Mouse (Mus musculus) cerebellum, adult 9-10 months (tissue): Measurements from ENCODE around the gene Ntrk3.
A peak's percentile ranks its signal among the peaks of the same experiment; 100 is the strongest.

Experiments used
- DNase-seq: peaks from one replicate; pipeline ENCODE4 v3.0.0; 2022

Gene Ntrk3

DNA sequence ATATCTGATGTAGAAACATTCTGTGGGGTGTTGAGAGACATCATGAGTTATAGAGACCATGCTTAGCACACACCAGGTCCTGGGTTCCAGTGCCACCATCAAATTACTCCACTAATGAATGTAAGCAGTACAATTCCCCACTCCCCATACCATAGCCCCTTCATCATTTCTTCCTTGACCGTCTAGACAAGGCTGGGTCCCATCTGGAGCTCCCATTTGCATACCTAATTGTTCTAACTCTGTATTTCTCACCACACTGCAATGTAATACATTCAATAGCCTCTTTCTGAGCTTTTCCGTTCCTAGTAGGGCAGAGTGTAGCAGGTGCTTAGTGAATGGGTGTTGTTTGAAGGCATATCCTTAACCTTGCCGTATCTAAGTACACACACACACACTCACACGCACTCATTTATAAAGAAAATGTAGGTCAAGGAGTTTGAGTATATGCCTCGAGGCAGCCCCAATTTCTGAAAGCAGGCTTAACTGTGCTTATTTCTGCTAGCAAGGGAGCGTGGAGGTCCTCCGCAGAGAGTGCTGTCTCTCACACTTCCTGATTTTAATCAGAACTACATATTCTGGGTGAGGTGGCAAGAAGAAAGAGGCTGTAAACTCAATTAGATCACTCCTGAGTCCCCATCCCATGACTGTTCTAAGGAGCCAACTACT, 17.9 kb downstream of the Ntrk3 start:
- no peak for DNase-seq

GRCm38 (mm10) chr7:78719117-78719516, 18.7 kb downstream of the Ntrk3 start:
- no peak for DNase-seq

- DNase-seq, result peak; percentile 77
Observed at GRCm38 (mm10) chr7:78718191-78718609, 19.6 kb downstream of the Ntrk3 start.

DNA sequence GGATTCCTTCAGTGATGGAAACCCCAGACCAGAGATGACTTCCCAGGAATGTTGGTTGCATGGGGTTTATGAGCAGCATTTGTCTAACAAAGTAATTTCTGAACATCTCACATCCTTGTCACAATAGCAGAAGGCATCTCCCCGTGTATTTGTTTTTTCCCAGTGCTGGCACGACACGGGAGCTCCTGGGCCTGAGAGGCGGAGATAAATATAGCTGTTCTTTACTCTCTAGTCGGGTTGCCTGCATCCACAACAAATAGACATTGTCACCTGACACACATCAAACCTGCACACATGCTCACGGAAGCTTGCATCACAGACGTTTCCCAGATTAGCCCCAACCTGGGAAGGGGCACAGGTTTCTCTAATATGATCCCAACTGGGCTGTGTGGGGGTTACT, 30.1 kb downstream of the Ntrk3 start:
- no peak for DNase-seq

DNA sequence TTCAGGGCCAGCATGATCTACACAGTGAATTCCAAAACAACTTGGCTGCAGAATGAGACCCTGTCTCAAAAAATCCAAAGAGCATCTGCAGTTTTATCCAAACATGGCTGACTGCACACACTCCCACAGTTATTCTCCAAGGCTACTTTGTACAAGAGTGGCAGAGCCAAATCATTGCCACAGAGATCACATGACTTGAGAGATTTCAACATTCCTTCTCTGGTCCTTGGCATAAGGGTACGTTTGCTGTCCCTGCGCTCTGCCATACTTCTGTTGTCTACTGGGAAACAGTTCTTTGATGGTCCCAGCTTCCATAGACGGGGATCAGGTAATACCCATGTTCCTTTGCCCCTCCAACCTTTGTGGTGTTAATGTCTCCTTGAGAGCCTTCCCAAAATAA, 30.7 kb downstream of the Ntrk3 start:
- no peak for DNase-seq

DNA sequence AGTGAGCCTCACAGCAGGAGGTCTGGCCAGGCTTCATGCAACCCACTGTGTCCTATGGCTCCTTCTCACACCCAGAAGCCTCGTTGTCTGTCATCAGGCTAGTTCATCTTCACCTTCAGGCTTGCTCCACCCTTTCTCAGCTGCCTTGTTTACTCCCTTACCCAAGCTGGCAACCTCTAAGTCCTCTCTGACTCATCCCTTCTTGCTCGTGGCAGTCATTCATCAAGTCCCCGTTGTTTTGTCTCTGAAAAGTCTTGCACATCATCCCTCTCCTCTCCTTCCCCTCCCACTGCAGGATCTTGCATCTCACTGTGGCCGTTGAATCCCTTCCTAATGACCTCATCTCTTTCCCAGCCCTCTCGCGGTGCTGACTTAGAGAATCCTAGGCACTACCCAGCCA, 35.1 kb downstream of the Ntrk3 start:
- no peak for DNase-seq

DNA sequence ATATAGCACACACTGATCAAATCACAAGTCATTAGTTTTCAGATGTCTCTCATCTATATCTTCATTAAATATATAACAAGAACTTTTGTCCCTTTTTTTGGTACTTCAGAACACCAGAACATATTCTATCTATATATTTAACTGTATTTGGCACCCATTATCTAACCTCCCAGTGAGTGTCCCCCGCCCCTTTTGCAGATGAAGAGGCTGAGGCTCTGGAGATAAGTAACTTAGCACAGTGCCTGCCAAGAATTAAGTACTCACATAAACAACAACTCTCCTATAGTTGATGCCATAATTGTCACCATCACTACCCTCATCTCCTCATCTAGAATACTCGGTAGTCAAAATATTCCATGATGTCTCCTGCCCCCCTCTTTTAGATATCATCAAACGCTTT, 42.6 kb downstream of the Ntrk3 start:
- DNase-seq, result no peak

DNA sequence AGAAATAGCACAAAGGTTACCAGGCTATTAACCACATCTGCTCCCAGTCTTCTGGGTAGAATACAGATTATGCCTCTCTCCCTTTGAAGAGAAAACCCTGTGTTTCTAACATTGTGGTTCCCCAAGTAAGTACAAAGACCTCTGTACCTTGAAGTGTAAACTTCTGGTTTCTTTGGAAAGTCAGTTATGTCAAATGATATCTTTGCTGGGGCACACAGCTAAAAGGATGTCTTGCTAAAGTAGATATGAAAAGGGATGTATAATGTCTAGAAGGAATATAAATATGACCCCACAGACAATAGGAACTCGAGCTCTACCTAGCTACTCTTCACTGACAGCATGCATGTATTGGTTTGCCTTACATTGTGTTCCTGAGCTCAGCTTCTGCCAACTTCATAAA, 44.7 kb downstream of the Ntrk3 start:
- no peak for DNase-seq

- DNase-seq, result no peak
Observed at GRCm38 (mm10) chr7:78690956-78691355, 46.9 kb downstream of the Ntrk3 start.

DNA sequence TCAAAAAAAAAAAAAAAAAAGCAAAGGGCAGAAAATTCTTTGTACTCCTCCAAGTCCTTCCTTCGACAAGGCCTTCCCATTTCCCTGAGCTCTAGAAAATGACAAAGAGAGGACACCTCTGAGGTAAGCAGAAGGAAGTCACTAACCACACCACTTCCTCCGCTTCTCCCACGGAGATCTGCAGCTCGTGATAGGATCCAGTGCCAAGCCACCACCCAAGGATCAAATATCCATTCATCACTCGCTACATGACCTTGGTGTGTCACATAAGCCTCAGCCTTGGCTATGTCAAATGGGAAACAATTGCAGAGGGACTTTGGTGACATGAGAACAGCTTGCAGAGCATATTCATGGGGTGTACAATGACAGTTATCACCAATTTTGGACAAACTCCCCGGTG, 52.9 kb downstream of the Ntrk3 start:
- DNase-seq, result no peak

DNA sequence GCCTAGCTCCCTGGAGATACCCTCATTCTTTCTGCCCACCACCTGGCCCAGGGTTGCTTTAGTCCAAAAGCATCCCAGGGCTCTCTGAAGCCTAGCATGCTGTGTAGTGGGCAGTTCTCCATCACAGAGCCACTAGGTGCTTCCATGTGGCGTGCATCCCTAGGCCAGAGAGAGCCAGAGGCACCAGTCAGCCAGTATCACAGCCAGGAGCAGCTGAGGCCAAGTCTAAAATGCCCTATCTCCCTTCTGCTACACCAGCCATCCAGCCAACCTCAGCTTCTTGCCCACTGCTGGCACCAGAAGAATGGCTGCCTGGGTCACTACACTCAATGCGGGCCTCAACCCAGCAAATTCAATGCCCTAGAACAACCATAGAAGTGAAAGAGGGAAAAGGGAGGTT, 56.9 kb downstream of the Ntrk3 start:
- DNase-seq, result no peak

DNA sequence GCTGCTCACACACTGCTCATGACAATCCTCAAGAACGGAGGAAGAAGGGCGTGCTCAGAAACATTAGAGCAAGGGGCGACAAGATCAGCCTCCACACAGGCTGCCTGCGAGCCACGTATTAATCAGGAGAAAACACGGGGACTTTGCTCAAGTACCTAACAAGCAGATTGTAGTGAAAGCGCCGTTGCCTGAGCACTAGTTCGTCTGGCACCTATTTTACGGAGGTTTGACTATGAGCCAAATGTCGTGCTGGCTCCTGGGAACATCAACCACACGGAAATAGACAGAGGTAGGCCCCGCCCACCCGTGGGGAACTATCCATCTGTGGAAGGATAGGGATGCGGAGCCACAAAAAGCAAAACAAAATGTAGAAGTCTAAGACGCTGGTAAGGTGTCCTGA, 68.4 kb downstream of the Ntrk3 start:
- no peak for DNase-seq

DNA sequence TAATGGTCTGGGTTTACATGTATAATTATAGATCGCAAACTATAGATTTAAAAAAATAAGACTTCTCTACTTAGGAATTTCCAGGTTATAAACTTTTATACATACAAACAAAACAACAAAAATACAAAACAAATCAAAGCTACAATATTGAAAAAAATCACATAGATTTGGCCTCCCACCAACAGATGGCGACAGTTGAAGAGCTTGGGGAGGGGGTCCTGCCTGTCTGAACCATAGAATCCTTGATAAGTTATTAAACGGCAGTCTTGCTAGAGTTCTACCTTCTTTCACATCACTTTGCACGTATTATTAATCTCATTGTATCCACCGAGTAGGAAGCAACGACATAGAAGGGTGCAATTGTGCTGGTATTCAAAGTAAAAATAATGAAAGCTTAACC, 68.9 kb downstream of the Ntrk3 start:
- DNase-seq, result no peak

DNA sequence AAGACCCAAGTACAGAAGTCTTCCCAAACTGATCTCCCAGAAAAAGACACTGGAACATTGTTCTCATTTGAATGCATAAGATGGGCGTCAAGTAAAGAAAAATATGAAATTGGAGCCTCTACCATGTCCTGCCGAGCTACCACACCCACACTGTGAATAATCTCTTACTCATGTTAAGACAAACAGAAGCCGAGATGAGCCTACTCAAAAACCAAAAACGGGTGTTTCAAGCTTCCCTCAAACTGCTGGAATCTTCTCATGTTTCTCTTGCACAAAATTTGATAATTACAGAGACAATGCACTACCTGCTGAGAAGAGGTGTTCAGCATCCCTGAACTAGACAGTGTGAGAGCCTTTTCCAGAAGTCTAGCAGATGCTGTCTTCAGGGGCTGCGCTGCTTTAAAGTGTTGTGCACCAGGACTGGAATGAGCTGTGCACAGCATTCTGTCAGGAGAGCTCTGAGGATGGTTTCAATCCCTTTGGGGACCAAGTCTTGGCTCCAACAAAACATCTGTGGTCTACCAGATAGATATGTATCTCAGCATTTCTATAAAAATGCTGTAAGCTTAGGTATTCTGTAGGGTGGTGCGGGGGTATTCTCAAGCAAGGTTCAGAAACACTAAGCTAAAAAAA, 69.7 kb downstream of the Ntrk3 start:
- no peak for DNase-seq

DNA sequence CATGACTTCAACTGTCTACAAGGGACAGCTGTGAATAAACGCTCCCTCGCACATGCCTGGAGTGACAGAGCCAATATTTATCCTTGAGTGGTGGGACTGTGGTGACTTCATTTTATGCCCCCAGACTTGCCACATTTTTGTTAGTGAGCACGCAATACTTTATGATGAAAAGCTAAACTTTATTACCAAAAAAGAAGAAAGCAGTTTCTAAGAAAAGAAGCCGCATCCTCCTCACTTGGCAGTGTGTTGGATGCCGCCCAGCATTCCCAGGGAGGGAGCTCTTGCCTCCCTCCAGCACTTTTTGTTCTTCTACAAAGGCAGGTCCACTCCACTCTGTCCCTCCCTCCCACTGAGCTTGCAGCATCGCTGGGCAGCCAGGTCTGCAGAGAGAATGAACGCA, 77.0 kb downstream of the Ntrk3 start:
- DNase-seq, result no peak

DNA sequence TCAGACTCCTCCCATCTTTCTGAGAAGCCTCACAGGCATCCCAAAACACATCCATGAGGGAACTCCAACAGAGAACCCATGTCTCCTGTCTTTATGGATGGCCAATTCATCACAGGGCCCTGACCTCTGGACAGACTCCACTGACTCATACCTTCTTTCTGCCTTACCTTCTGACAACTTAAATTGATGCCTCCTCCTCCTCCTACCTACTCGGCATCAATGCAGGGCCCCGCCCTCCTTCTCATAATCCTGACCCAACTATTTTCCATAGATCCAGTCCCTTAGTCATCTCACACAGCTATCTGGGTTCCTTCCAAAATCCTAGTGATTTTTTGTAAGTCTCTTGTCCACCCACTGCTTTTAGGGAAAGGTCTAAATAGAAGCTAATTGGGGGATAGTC, 78.0 kb downstream of the Ntrk3 start:
- DNase-seq, result no peak

DNA sequence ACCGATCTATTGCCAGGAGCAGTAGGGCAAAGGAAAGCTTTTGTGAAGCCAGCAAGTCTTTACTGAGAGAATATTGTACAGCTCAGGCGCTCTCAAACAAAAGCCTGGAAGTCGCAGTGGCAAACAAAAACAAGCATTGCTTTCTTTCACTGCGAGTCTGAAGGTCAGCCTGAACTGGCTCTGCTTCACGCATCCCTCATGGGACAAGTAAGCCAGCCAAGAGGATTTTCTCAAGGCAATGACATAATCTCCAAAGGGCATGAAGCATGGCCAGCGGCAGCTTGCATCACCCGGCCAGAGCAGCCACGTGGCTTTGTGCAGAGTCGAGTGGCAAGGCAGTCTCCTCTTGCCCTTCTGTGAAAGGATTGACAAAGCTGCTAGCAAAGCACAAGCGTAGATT, 79.8 kb downstream of the Ntrk3 start:
- peak; percentile 17 for DNase-seq

- DNase-seq, result no peak
Observed at GRCm38 (mm10) chr7:78656181-78656580, 81.6 kb downstream of the Ntrk3 start.

DNA sequence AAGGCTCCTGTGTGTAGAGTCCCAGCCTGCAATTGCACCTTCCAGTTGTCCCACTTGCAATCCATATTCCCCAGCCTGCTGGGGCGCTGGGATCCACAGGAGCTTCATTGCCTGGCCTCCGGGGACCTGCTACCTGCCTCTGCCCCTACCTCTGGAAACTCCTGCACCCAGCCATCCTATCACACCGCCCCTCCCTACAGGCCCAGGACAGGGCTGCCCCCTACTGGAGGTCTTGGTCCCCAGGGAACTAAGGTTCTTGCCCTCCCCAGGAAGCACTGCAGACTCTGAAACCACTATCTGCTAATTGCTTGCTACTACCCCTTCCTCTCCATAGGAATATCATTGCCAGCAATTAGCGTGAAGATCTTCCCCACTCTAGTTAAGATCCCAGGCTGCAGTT, 84.1 kb downstream of the Ntrk3 start:
- DNase-seq, result no peak

GRCm38 (mm10) chr7:78652296-78652695, 85.5 kb downstream of the Ntrk3 start:
- no peak for DNase-seq

DNA sequence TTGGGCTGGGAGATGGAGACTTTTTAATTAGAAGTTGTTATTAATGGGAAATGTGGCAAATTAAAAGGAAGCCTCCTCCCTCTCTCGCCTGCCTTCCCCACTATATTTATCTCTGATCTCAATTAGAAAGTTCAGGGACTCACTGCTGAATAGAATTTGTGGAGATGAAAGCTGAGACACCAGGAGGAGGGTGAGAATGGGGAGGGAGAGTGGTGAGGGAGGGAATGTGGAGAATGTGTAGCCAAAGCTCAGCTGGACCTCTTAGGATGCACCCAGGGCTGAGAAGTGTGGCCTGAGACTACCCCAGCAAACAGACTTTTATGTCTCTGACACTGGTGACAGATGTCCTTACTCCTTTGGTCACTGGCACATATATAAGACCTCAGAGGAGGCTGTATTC, 86.3 kb downstream of the Ntrk3 start:
- DNase-seq, result no peak

DNA sequence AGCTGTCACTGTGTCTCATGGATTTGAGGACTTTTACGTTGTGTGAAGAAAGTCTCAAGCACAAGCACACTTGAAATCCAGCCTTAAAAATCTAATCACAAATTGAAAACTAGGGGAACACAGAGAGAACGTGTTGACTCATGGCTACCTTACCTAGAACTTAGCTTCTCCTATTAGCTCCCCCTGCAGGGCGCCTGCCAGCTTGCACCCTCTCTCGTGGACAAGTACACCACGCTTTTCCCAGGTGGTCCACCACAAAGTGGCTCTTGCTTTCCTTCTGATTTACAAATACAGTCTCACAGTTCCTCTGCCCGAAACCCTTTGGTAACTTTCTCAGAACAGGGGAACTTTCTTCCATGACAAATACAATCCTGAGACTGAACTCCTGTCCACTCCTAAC, 94.1 kb downstream of the Ntrk3 start:
- no peak for DNase-seq

DNA sequence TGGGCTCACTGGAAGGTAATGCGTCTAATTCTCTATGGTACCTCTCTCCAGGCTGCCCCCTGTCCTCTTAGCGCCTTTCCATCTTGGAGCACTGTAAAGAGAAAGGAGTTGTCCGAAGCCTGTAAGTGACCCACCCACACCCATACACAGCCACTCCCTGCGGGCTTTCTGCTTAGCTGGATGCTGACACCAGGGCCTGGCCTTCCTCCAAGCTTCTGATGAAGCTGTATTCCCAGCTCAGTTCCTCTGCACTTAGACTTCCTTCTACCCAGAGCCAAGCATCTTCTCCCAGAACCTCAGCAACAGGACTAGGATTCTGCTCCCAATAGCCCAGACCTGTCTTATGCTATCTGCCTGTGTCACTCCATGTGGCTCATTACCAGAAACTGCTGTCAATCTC, 114.1 kb downstream of the Ntrk3 start:
- no peak for DNase-seq

GRCm38 (mm10) chr7:78621115-78621514, 116.7 kb downstream of the Ntrk3 start:
- no peak for DNase-seq
